Mouse (Mus musculus): ENCODE results near the gene Poc1b.

The Poc1b gene

DNA sequence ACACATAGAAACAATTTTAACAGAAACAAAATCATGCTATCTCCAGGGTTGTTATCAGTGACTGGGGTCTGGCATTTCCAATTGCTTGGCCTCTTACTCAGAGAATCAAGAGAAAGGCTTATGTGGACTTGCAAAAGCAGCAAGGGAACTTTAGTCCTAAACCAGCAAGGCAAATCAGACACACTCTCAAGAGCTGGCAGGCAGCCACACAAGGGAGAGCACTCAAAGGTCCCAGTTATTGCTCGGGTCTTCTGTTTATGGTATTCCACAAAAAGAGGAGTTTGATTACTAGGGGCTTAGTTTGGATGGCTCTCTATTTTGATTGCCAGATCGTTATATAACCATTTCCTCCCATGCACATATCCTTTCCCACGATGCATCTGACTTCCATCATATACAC, 117.4 kb downstream of the Poc1b start:
- ChIA-PET POLR2A (interaction anchor here in 1 of 4 experiments (0.9 kb wide), 1 partner anchor 9 kb away, joined by 3 read pairs; no protein-coding TSS in a partner anchor), CTCF (no interaction called here)

- POLR2A ChIA-PET = interaction anchor here in 2 of 4 experiments (0.5 to 1.5 kb wide), 2 partner anchors 16 to 26 kb away, joined by 3 to 4 read pairs; no protein-coding TSS in a partner anchor
- CTCF ChIA-PET = no interaction called here
Measured at GRCm38 (mm10) chr10:99226782-99227181, 119.9 kb downstream of the Poc1b start.

DNA sequence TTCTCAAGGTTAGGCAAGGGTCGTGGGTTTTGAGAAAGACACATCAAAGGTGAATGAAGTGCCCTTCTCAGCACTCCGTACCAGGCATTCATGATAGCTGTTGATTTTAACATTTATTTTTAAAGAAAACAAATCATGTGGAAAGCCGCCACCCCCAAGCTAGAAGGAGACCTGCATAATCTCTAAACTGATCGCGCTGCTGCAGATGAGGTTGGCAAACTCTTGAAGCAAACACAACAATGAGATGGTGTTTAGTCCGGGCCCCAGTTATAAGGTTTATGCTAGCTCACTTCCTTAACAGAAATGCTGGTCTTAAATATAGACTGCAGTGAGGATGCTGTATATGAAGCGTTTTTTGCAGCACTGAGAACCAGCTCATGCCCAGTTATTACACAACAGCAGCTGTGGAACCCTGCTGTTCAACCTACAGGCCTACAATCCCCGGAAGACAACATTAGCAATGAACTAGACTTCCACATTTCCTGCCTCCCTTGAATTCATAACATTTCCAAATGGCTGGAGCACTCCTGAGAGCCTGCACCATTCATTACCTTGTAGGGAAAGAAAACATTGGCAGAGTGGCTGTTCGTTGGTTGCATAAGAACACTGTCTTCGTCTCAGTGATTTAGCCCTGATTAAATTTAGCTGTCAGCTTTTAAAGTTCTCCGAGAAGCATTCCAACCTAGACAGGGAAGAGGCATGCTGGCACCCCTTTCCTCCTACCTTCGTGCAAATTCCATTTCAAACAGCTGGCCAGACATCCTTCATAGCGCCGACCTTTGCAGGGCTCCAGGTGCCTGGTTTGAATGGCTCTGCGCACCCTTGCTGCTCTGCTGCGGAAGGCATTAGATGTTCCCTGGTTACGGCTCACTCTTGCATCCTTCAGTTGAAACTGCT, 121.4 kb downstream of the Poc1b start:
- ChIA-PET CTCF (interaction anchor here in 2 of 4 experiments (0.6 kb wide), 4 partner anchors 57 to 387 kb away, joined by 3 to 7 read pairs (median 4); no protein-coding TSS in a partner anchor), POLR2A (interaction anchor here (0.6 to 1.5 kb wide), 12 partner anchors 10 to 286 kb away, joined by 3 to 7 read pairs (median 4); no protein-coding TSS in a partner anchor)

DNA sequence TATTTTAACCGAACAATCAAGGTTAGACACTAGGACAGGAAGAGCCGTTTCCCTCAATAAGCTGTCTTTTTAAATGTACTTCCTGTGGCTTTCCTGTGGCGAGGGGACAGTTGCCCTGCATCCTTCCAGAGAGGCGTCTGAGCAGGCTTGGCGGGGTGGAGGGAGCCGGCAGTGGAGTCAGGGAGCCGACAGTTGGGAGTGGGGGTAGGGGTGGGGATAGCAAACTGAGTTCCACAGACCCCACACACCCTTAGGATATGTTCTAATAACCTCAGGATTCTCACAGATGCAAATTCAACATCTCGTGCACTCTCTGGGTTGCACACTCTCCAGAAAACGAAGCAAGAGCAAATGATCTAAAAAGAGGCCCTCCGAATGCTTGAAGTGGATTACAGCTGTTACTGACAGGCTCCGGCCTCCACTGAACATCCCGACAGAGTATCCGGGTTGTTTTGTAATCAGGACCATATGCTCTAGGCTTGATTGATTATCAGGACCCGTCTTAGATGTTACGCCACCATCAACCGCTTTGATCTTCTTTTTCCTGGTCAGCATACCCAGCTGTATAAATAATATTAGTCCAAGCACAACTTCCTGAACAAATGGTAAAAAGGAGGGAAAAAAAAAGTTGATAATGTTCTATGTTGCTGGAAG, 122.3 kb downstream of the Poc1b start:
- ChIA-PET POLR2A (interaction anchor here in 3 of 4 experiments (0.6 to 1.5 kb wide), 6 partner anchors 9 to 447 kb away, joined by 3 to 7 read pairs (median 4); no protein-coding TSS in a partner anchor), CTCF (interaction anchor here in 2 of 4 experiments (0.6 kb wide), 3 partner anchors 56 to 342 kb away, joined by 3 to 7 read pairs (median 4); no protein-coding TSS in a partner anchor)

- ChIA-PET POLR2A (interaction anchor here in 2 of 4 experiments (1.0 to 1.2 kb wide), 2 partner anchors 25 to 30 kb away, joined by 3 to 4 read pairs; partner anchors contain the start of gene Dusp6 (in 1 of the 2)), CTCF (interaction anchor here in 1 of 4 experiments (0.5 kb wide), 1 partner anchor 12 kb away, joined by 3 read pairs; no protein-coding TSS in a partner anchor)
Measured at GRCm38 (mm10) chr10:99232518-99233227, 125.8 kb downstream of the Poc1b start.

GRCm38 (mm10) chr10:99234336-99234735, 127.5 kb downstream of the Poc1b start:
- ChIA-PET POLR2A (no interaction called here), CTCF (no interaction called here)

- ChIA-PET CTCF (no interaction called here), POLR2A (no interaction called here)
Measured at GRCm38 (mm10) chr10:99235081-99235480, 128.2 kb downstream of the Poc1b start.

DNA sequence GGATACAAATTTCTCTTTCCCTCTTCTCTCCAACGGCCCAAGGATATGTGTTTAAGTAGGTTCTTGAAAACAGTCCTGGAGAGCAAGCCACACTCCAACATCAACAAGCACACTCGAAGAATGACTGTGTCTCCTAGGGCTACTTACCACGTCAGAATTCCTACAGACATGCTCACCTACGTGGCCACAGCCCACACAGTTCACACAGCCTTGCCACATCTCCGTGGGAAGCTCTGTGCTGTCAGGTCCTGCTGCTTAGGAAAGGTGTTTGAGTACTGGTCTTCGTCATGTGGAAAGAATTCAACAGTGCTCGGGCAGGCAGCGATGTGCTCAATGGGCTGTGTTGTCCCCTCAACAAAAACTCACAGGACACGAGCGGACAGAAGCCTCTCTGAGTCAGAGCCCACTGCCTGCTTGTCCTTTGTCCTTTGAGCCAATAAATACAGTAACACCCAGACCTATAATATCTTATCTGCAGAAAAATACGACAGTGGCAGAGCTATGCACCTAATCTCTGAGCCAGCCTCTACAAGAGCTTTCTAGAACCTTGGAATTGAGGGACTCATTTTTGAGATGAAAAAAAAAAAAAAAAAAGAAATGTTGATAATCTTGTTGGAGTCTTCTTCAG, 130.5 kb downstream of the Poc1b start:
- ChIA-PET POLR2A (interaction anchor here in 2 of 4 experiments (0.7 to 1.1 kb wide), 3 partner anchors 9 to 24 kb away, joined by 3 to 4 read pairs (median 3); no protein-coding TSS in a partner anchor), CTCF (interaction anchor here in 1 of 4 experiments (0.6 kb wide), 1 partner anchor 378 kb away, joined by 3 read pairs; no protein-coding TSS in a partner anchor)

DNA sequence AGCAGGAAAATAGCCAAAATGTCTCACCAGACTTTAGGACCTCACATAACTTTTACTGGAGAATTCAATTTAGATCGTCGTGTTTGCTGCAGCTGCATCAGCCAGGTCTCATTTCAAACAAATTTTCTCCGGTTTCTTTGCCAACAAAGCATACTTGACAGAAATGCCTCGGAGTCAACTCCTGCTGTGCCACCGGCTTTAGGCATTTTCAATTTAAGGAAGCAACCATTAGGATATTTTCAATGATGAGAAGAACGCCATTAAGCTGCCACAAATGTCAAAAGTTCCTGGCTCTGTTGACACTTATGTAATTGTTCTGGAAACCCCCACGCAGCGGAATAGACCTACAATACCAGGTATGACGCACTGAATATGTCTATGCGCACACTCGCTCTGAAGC, 131.7 kb downstream of the Poc1b start:
- POLR2A ChIA-PET = interaction anchor here in 2 of 4 experiments (0.6 to 1.1 kb wide), 2 partner anchors 9 to 10 kb away, joined by 3 to 7 read pairs; no protein-coding TSS in a partner anchor

GRCm38 (mm10) chr10:99241284-99241828, 134.5 kb downstream of the Poc1b start:
- CTCF ChIA-PET = no interaction called here
- POLR2A ChIA-PET = interaction anchor here in 2 of 4 experiments (0.6 to 0.9 kb wide), 2 partner anchors 19 kb away, joined by 3 read pairs; no protein-coding TSS in a partner anchor

More for the DNA sequence above, 131.7 kb downstream of the Poc1b start:
- CTCF ChIA-PET = no interaction called here

GRCm38 (mm10) chr10:99241829-99242711, 135.2 kb downstream of the Poc1b start:
- ChIA-PET POLR2A (interaction anchor here in 3 of 4 experiments (0.6 to 1.0 kb wide), 4 partner anchors 18 to 335 kb away, joined by 3 to 6 read pairs (median 3); no protein-coding TSS in a partner anchor), CTCF (no interaction called here)

GRCm38 (mm10) chr10:99242721-99243120, 135.9 kb downstream of the Poc1b start:
- CTCF ChIA-PET = no interaction called here
- POLR2A ChIA-PET = interaction anchor here in 2 of 4 experiments (0.7 to 1.0 kb wide), 3 partner anchors 16 to 335 kb away, joined by 3 to 6 read pairs (median 3); no protein-coding TSS in a partner anchor

- CTCF ChIA-PET = no interaction called here
- POLR2A ChIA-PET = no interaction called here
Measured at GRCm38 (mm10) chr10:99243907-99244489, 137.2 kb downstream of the Poc1b start.

DNA sequence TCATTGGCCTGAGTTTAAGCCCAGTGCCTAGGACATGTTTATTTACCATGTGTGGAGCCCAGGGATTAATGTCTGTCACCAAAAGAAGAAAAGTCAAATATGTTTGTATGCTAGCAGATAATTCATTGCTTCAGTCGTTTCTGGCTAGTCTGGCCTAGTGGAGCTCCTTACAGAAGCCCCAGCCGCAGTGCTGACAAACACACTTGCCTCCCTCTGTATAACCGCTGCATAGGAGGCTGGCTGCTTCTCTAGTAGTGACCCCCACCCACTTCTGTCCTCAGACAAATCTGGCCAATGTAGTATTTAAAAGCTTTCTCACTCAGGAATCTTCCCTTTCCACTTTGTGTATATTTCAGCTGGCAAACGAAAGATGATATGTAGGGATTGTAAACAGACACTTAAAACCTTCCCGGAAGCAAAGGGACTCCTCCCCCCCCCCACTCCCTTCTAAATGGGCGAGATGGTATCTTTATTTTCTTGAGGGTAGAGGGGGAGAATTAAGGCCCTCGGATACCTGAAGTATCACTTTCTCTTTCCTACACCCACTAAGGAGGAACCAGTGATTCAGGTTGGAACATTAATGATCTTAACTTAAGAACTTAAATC, 137.9 kb downstream of the Poc1b start:
- POLR2A ChIA-PET = interaction anchor here in 1 of 4 experiments (2.1 kb wide), 1 partner anchor 18 kb away, joined by 7 read pairs; the partner anchor contains the start of gene Dusp6
- CTCF ChIA-PET = no interaction called here

DNA sequence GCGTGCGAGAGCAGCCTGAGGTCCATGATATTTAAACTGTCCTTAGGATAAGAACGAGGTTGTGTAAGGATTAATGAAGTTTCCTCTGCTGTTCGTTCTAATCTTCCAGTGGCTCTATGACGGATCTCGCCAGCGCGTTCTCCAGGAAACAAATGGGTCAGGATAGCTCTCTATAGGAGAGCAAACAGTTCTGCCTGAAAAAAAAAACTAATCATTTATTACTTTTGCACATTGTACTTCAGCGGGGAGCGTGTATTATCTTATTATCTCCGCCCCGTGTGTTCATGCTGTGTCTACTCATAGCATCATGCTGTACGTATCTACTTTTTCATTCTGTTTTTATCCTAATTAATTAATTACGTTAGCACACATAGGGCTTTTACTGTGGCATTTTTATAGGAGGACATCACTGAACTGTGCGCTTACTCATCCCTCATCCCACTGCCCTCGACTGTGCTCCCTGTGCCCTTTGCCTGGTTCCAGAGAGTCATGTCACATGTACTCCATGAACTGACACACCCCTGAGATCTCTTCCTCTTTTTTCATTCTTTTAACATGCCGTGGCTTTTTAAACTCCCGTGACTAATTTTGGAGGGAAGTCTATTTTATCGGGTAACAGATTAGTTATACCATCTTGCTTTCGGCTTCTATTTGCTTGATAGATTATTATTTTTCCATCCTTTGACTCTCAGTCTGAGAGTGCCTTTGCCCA, 140.1 kb downstream of the Poc1b start:
- POLR2A ChIA-PET = interaction anchor here in 2 of 4 experiments (1.4 to 2.1 kb wide), 2 partner anchors 14 to 16 kb away, joined by 7 read pairs; partner anchors contain the start of gene Dusp6 (in 1 of the 2)
- CTCF ChIA-PET = interaction anchor here in 1 of 4 experiments (0.7 kb wide), 1 partner anchor 78 kb away, joined by 4 read pairs; no protein-coding TSS in a partner anchor

All from embryonic stem cell, embryonic (primary cell).